Mouse (Mus musculus): Measurements from ENCODE around the gene Ptprf. TPM values are rescaled to one million over a fixed set of nuclear protein-coding genes. Genes with fewer than 3 reads are reported as not detected.
A peak's percentile ranks its signal among the peaks of the same experiment; 100 is the strongest.

Ptprf gene
- total RNA-seq, 4 experiments from 2014 or later, result 49.6 to 81.8 (median 63.1) TPM

DNA sequence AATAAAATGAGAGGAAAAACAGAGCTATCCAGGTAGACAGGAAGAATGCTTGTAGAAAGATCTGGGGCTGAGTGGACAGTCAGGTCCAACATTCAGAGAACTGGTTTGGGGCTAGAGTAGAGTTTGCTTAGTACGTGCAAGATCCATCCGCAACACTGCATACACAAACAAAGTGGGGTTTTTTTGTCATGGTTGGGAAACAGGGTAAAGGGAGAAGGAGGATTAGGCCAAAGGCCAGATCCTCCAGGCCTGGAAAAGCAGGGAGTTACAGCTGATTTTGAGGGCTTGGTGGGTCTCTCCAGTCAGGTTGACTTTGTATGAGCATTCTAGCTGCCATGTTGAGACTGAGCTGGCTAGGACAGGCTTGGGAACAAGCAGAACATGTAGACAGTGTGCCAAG is 85.3 kb downstream of the Ptprf start:
- DNase-seq, result no peak

DNA sequence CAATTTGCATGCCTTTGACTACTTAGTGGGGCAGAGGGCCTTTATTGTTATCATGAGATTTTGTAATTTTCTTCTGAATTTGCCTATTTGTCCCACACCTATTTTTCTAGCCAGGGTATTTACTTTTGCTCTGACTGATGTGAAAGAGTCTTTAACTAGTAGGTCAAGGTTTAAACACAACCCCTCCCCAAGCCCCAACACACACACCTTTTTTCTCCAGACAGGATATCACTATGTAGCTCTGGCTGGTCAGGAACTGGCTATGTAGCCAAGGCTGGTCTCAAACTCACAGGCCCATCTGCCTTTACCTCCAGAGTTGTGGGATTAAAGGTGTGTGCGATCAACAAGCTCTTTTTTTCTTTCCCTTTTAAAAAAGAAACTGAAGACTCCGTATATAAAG is 92.1 kb downstream of the Ptprf start:
- DNase-seq, result no peak

DNA sequence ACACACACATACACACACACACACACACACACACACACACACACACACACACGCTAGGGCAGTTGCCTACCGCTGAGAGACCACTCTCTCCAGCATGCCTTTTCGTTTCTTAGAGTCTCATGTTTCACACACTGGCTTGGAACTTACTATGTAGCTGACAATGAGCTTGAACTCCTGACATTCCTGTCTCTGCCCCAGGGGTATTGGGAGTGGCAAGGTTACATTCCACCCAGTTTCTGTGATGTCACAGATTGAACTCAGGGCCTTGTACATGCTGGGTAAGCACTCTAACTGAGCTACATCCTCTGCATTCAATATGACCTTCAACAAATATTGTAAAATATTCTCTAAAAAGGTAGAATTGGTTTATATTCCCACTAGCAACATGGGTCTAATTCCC is 92.6 kb downstream of the Ptprf start:
- DNase-seq, result no peak

GRCm38 (mm10) chr4:118196185-118196584 is 95.0 kb downstream of the Ptprf start:
- no peak for DNase-seq

DNA sequence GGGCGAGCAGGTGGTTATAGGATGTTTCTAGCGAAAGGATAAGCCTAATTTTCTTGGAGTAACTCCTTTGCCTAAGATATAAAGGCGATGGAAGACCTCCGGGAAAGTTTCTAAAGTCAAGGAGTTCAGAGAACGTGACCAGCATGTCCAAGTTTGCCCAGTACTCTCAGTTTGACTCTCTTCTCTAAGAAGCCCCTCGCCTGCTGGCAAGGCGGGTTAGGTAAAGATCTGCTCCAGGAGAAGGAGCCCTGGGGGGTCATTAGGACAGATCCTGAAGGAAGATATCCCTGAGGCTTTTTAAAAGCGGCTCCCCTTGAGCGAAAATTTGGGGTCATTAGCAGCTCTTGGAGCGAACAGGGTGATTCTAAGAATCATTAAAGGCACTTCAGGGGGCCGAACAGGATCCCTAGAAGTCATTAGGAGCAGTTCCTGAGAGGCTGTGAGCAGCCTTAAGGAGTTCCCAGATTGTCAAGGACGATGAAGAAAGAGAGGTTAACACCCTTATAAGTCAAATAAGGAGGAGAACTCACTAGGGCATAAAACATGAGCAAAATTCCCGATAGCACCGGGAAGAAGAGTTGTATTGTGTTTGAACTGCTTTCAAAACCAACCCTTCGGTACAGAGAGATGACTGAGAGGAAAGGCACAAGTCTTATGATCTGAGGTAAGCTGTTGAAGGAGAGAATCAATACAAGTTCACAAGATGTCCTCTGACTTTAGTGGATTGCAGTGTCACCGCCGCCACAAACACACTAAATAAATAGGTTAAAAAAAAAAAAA is 110.7 kb downstream of the Ptprf start:
- no peak for DNase-seq

GRCm38 (mm10) chr4:118179467-118180300 is 111.5 kb downstream of the Ptprf start, which contains the start of gene Kdm4a:
Kdm4a (minus strand) TSS chr4:118180043.
- DNase-seq, result peak; percentile 94

DNA sequence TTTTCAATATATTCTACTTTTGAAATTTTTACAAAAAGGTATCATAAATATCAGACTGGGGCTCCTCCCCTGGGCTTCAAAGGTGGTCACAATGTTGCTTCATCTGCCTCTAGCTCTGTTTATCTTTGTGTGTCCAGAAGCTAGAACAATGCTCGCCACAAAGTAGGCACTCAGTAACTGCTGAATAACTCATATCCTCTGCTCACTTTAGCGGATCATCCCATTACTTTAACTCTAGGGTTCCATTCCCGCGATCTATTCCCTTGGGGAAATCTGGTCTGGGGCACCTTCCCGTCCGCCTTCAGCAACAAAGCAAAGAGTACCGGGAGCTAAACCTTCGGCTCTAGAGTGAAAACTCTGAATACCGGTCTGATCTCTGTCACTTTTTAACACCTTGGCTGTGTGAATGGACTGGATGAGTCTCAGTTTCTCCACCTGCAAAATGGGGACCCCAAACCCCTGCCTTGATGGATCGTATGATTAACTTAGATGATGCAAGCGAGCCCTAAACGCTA is 112.2 kb downstream of the Ptprf start:
- DNase-seq, result no peak

- no peak for DNase-seq
These were observed 118.7 kb downstream of the Ptprf start for GRCm38 (mm10) chr4:118172461-118172860.

DNA sequence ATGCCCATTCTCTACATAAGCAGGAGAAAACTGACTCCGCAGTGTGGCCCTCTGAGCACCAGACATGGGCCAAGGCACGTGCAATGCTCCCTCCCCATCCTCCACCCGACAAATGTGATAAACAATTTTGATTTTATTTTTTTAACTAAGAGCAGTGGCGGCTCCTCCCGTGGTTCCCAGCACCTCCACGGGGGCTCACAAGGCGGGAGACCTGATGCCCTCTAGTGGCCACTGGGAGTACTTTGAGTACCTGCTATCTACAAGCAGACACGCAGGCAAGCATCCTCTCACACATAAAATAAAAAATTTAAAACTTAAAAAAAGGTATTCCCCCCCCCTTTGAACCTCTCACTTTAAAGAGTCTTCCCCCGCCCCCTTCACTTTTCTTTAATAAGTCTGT is 120.2 kb downstream of the Ptprf start:
- no peak for DNase-seq

DNA sequence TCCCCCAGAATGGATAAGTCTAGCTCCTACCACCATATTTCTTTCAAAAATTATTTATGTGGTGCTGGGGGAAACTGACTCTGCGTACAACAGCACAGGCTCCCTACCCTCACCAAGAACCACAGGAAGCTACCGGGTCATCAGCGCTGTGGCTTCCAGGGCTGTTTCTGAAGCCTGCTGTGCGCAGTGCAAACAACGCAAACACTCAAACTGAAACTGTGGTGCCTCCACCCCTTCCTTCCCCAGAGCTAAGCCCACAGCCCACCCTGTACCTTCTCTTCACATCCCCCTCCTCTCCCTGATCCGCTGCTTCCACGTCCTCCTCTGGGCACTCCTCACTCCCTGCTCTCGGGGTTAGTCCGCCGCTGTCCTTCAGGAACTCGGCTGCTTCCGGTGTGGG is 129.1 kb downstream of the Ptprf start:
- DNase-seq, result no peak

Small RNA genes lying within 50 kb of the gene (microRNA-seq; reads per million reads assigned to microRNA genes)
- 0 to 0.18 reads per million in 2 experiments for gene Mir7226

Other genes starting within 250 kb of the Ptprf start
- 10 to 100 TPM; 30.4 to 40.3 (median 35.3) TPM for gene St3gal3, start 156.5 kb downstream of the Ptprf start, total RNA-seq (2022)
- 10 to 100 TPM; 39.7 to 56.1 (median 49.7) TPM for gene Kdm4a, start 111.4 kb downstream of the Ptprf start, total RNA-seq (2022)
- 10 to 100 TPM; 22.4 to 45.1 (median 31.7) TPM for gene Szt2, start 117.9 kb upstream of the Ptprf start, total RNA-seq (2022)
- gene Med8, start 117.9 kb upstream of the Ptprf start, total RNA-seq (2022), result 10 to 100 TPM; 61.3 to 67.6 (median 66.8) TPM
- 100 to 1,000 TPM in 2 of 4 experiments, 10 to 100 TPM in 2; 73.8 to 108 (median 99.3) TPM for gene Elovl1, start 136.7 kb upstream of the Ptprf start, total RNA-seq (2022)
- 1 to 10 TPM; 2.7 to 4.8 (median 3.8) TPM for gene Cdc20, start 145.9 kb upstream of the Ptprf start, total RNA-seq (2022)
- gene Mpl, start 166.1 kb upstream of the Ptprf start, total RNA-seq (2022), result under 1 TPM in 1 of 4 experiments, not detected in 3; 0.15 TPM
- gene Tie1, start 198.7 kb upstream of the Ptprf start, total RNA-seq (2022), result 10 to 100 TPM; 30.0 to 53.6 (median 45.1) TPM
- not detected for gene 2610528J11Rik, start 235.6 kb upstream of the Ptprf start, total RNA-seq (2022)

Data from adrenal gland, adult 8-10 months (tissue).